8 mouse cellular contexts compared by ENCODE assay signal in genomic region chrX:48518211-48518807, GRCm38 (mm10). TPM values are rescaled to one million over a fixed set of nuclear protein-coding genes. Genes with fewer than 3 reads are reported as not detected.
A peak's percentile ranks its signal among the peaks of the same experiment; 100 is the strongest.
DNase-seq lines count a peak whose midpoint lies in the region; ATAC-seq and TF ChIP-seq lines count a peak whose summit lies in the region.

No protein-coding gene starts in this region.

- no peak for TF ChIP-seq CTCF in olfactory bulb, adult 2 months (IDR thresholded peaks at IDR 0.05; ENCODE audit: insufficient read depth, low read depth, low read length)

- no peaks in the 10 kb centered on the region for H3K27me3 ChIP-seq in heart, embryonic 16.5 days (ENCODE audit: control insufficient read depth, insufficient read depth, low read length)
- peaks cover 20% of the 10 kb centered on the region for H3K27me3 ChIP-seq in limb, embryonic 10.5 days (ENCODE audit: low read depth, poor library complexity, severe bottlenecking)

- H3K4me3 ChIP-seq in heart, embryonic 16.5 days (ENCODE audit: low read length) = peak overlapping the region; percentile 59
- peak overlapping the region; percentile 55 for H3K4me3 ChIP-seq in limb, embryonic 10.5 days
- peak overlapping the region; percentile 56 for H3K4me3 ChIP-seq in olfactory bulb, adult 2 months (ENCODE audit: insufficient read depth, low read depth, low read length)

- 28% methylated on average over 15 of the region's 15 CpGs for WGBS in heart, embryonic 16.5 days
- 28% methylated on average over 15 of the region's 15 CpGs for WGBS in limb, embryonic 10.5 days
- WGBS in olfactory bulb, adult 2 months = 23% methylated on average over 15 of the region's 15 CpGs

- H3K4me1 ChIP-seq in heart, embryonic 16.5 days (ENCODE audit: control insufficient read depth, insufficient read depth, low read length) = no peaks in the 10 kb centered on the region
- peaks cover 5% of the 10 kb centered on the region for H3K4me1 ChIP-seq in limb, embryonic 10.5 days
- H3K4me1 ChIP-seq in olfactory bulb, adult 2 months (ENCODE audit: control insufficient read depth, insufficient read depth, low read length) = peaks cover 2% of the 10 kb centered on the region; the same call in 1 of the 2 replicates

- 0 out of 2 replicates have a peak, but pooled peaks have one; percentile 10 for TF ChIP-seq POLR2A in olfactory bulb, adult 2 months (IDR thresholded peaks at IDR 0.05; ENCODE audit: insufficient read depth, low read depth, low read length)

- peak; percentile 25; the same call in 1 of the 2 replicates for ATAC-seq in heart, embryonic 16.5 days (replicated peaks; ENCODE audit: extremely low read depth, insufficient read depth, low FRiP score)
- ATAC-seq in frontal cortex, adult (ENCODE audit: low TSS enrichment) = peak; percentile 81

- no peaks in the 10 kb centered on the region for H3K36me3 ChIP-seq in heart, embryonic 16.5 days (ENCODE audit: control insufficient read depth, insufficient read depth)
- H3K36me3 ChIP-seq in limb, embryonic 10.5 days = no peaks in the 10 kb centered on the region

- peak overlapping the region; percentile 71 for H3K9ac ChIP-seq in heart, embryonic 16.5 days (ENCODE audit: low read length)

- peak overlapping the region; percentile 87 for H3K4me2 ChIP-seq in heart, embryonic 16.5 days (ENCODE audit: low read depth, low read length)

- intact Hi-C loops in heart, postnatal 14 days (cut with DNase I) = no loop called here

- no peaks in the 10 kb centered on the region for H3K9me3 ChIP-seq in heart, embryonic 16.5 days (replicated peaks; ENCODE audit: control insufficient read depth, low read length)
- no peaks in the 10 kb centered on the region; the same call in 1 of the 2 replicates for H3K9me3 ChIP-seq in limb, embryonic 10.5 days (replicated peaks)

- no peak for DNase-seq in heart, postnatal 14 days
- DNase-seq in cerebellum, adult 11-12 months = peak; percentile 57
- DNase-seq in limb, embryonic 10.5 days (ENCODE audit: low spot score) = peak; percentile 34
- DNase-seq in gastrocnemius, adult 18-20 months (ENCODE audit: low spot score) = no peak
- DNase-seq in adipocyte (ENCODE audit: low spot score) = no peak

- no peak overlapping the region for H3K27ac ChIP-seq in heart, embryonic 16.5 days (ENCODE audit: low read length)
- peak overlapping the region; percentile 76 for H3K27ac ChIP-seq in limb, embryonic 10.5 days
- peak overlapping the region; percentile 76 for H3K27ac ChIP-seq in olfactory bulb, adult 2 months (ENCODE audit: insufficient read depth, low read depth, low read length)

RNA-seq across cellular contexts. Expression of gene Rab33a, which starts 0.8 kb away (rescaled TPM):
- polyA plus RNA-seq in heart, embryonic 16.5 days (2015; fragmentation: Nextera tagmentation; extraction: Ambion mirVana) = 3.8 and 5.6 TPM in 2 replicates
- total RNA-seq in heart, postnatal 14 days (2021) = under 1 TPM in 1 of 2 experiments, not detected in 1; 0.24 TPM
- 2.5 and 3.2 TPM in 2 replicates for polyA plus RNA-seq in limb, embryonic 10.5 days (2016; fragmentation: Nextera tagmentation; extraction: Ambion mirVana)
- not detected in 2 replicates for polyA plus RNA-seq in olfactory bulb, adult 2 months (2012; ENCODE audit: insufficient read depth, insufficient read length, low replicate concordance, missing spikeins)
- total RNA-seq in gastrocnemius, adult 18-20 months (2021) = not detected

RNA-seq across cellular contexts. Expression of gene Aifm1, which starts 4.9 kb away (rescaled TPM):
- 123 and 139 TPM in 2 replicates for polyA plus RNA-seq in heart, embryonic 16.5 days (2015; fragmentation: Nextera tagmentation; extraction: Ambion mirVana)
- total RNA-seq in heart, postnatal 14 days (2021) = 100 to 1,000 TPM in 1 of 2 experiments, 10 to 100 TPM in 1; 91.4 to 105 TPM
- polyA plus RNA-seq in limb, embryonic 10.5 days (2016; fragmentation: Nextera tagmentation; extraction: Ambion mirVana) = 85.5 and 93.5 TPM in 2 replicates
- polyA plus RNA-seq in olfactory bulb, adult 2 months (2012; ENCODE audit: insufficient read depth, insufficient read length, low replicate concordance, missing spikeins) = not detected in 2 replicates
- 10 to 100 TPM; 40.7 to 41.6 TPM for total RNA-seq in gastrocnemius, adult 18-20 months (2021)

RNA-seq across cellular contexts. Expression of gene Elf4, which starts 55.4 kb away (rescaled TPM):
- 10.0 and 10.1 TPM in 2 replicates for polyA plus RNA-seq in heart, embryonic 16.5 days (2015; fragmentation: Nextera tagmentation; extraction: Ambion mirVana)
- 10 to 100 TPM in 1 of 2 experiments, 1 to 10 TPM in 1; 8.4 to 12.3 TPM for total RNA-seq in heart, postnatal 14 days (2021)
- 1.8 and 1.9 TPM in 2 replicates for polyA plus RNA-seq in limb, embryonic 10.5 days (2016; fragmentation: Nextera tagmentation; extraction: Ambion mirVana)
- polyA plus RNA-seq in olfactory bulb, adult 2 months (2012; ENCODE audit: insufficient read depth, insufficient read length, low replicate concordance, missing spikeins) = not detected in 2 replicates
- total RNA-seq in gastrocnemius, adult 18-20 months (2021) = 1 to 10 TPM; 1.6 to 2.3 TPM

Comparison
In these comparisons a context has a peak if more than half of its experiments do, and no peak if none do; other contexts are left out.
1. DNase-seq: peak in cerebellum, adult 11-12 months (single experiment) and limb, embryonic 10.5 days (single experiment); none in heart, postnatal 14 days (0 of 2), gastrocnemius, adult 18-20 months (single experiment) and adipocyte (single experiment).
2. RNA of gene Aifm1, which starts 4.9 kb away (polyA plus RNA-seq): 123 to 139 TPM in heart, embryonic 16.5 days and 85.5 to 93.5 TPM in limb, embryonic 10.5 days; not detected in olfactory bulb, adult 2 months; every median in the first group is over 10 times any median in the second.
3. Peak in every context shown above with its lines, with median percentiles within 50 percentile points of each other: H3K4me3 ChIP-seq.